Mouse (Mus musculus) telencephalon, adult 2 months (tissue): ENCODE data around the gene Tbccd1.

Experiments
- DNase-seq: peaks from one replicate; pipeline ENCODE4 v3.0.0-alpha.2; 2011; ENCODE audit warnings: low read depth, low spot score

The Tbccd1 gene

DNA sequence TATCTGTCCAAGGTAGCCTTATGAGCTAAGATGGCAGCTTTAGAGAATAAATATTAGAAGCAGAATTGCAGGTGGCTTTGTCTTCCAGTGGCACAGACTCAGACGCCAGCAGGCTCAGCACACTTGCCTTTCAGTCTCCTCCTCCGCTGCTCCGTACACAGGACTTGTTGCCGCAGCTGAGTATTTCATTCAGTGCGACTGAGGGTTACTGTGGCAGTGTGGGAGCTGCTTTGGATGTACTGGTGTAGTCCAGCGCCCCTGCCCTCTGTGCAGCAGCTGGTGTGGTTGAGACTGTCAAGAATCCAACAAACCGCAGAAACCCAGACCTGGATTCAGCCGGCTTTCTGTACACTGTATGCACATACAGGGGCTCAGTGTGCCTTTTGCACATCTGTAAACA is 14.9 kb upstream of the Tbccd1 start:
- DNase-seq: no peak

GRCm38 (mm10) chr16:22856773-22857172 is 696 bp downstream of the Tbccd1 start:
- DNase-seq: no peak

DNA sequence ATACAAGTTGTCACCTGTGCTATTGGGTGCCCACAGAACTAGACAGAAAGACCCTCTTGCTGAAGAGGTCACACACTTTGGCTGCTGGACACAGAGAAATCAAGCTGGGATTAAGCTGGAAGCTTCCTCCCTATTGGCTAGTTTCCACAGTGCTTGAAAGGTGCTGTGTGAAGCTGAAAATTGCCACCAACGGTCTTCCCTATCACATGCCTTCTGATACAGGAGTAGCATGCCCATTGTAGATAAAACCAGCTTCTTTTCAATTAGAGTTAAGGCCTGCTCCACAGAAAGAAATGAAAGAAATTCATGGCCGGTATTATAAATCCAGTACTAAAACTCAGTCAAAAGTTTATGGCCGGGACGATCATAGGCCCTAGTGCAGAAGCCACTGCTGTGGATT is 4.8 kb downstream of the Tbccd1 start:
- DNase-seq: no peak

GRCm38 (mm10) chr16:22848331-22848730 is 9.1 kb downstream of the Tbccd1 start:
- DNase-seq: no peak

- no peak for DNase-seq
Measured at GRCm38 (mm10) chr16:22847686-22848085, 9.8 kb downstream of the Tbccd1 start.

DNA sequence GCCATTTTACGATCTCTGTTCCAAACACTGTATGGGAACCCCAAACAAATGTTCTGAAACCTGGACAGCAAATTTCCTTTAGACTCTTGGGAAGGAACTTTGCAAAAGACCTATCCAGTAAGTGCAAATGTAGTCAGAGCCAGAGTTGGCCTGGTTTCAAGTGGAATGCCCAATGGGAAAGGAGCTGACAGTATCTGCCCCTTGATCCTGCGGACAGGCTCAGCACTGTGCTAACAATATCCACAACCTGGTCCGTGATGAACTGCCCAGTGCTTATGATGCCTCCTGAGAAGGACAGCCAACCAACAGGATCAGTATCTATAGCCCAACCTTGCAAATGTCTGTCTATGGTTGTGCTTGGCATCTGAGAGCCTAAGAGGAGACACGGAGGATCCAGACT is 12.0 kb downstream of the Tbccd1 start:
- no peak for DNase-seq

GRCm38 (mm10) chr16:22844834-22845233 is 12.6 kb downstream of the Tbccd1 start:
- DNase-seq: no peak

DNA sequence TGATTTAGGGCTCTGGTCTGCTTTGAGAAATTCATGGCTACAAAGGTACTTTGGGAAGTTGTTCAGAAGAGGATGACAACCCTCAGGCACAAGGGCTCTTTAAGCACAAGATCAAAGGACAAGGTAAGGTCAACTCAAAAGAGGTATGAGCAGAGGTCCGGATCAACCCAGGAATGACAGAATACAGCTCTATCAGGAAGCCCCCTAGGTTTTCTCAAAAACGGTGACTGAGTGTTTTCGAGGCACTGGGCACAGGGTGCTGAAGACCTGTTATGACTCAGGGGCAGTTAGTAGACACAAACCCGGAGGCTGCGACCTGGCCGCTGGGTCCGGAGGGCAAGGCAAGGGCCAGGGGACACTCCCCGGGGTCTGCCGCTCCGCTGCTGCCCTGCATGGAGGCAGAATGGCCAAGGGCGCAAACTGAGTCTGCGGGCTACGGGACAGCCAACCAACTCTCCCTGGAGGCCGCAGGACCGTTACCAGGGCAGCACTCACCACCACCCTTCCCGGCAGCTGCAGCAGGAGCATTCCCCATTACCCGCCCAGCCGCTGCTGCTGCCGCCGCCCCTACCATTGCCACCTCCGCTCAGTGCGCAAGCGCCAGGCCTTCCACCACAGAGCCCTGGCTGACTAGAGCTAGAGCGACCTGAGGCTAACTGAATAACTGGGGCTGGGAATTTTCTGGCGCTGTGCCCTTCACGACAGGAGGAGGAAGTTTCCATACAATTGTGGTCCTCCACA is 13.2 kb downstream of the Tbccd1 start:
- DNase-seq: peak; percentile 67

- DNase-seq: no peak
Measured at GRCm38 (mm10) chr16:22842871-22843270, 14.6 kb downstream of the Tbccd1 start.

DNA sequence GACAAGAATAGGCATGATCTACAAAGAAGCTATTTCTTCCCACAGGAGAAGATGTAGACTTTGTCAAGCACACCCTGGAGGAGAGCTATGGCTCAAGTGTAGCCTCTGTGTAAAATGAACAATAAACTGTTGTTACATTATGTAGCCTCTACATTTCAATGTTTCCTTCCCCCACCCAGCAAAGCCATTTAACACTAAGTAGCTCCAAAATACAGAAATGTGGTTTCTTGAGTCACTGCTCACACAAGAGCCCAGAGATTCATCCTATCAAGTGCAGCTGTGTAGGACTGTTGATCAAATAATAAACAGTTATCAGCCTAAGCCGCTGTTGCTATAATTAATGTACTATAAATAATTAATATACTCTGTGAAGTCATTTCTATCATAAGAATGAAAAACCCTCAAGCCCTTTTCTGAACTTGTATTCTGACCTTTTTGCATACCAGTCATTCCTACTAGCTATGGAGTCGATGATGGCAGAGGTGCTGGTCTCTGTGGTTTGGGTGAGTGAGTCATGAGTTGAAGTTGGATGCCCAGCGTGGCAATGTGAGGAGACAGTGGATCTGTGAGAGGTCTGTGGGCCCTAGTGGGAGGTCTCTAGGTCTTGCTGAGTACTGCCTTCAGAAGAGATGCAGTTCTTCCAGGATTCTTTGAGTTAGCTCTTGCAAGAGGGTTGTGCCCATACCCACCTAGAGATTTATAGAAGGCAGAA is 18.2 kb downstream of the Tbccd1 start:
- DNase-seq: no peak

DNA sequence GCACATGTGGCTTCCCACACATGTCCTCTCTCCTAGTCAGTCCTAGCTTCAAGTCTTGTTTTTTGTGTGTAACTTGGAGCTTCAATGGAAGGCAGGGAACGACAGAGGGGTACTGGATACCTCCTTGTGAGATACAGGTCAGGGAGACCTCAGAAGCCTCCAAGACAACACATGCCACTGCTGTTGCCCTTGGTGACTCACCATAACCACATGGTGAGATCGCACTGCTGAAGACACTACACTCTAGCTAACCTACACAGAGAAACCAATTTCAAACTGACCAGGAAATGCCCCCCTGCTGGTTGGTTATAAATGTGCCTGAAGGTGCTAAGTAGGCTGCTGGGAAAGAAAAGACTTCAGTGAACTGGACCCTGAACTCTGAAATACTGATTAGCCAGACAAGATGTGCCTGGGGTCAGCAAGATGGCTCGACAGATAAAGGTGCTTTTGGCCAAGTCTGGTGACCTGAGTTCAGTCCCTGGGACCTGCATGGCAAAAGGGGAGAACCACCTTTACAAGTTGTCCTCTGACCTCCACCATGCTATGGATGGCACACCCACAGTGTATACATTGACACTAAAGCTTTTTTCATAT is 24.4 kb downstream of the Tbccd1 start:
- no peak for DNase-seq

DNA sequence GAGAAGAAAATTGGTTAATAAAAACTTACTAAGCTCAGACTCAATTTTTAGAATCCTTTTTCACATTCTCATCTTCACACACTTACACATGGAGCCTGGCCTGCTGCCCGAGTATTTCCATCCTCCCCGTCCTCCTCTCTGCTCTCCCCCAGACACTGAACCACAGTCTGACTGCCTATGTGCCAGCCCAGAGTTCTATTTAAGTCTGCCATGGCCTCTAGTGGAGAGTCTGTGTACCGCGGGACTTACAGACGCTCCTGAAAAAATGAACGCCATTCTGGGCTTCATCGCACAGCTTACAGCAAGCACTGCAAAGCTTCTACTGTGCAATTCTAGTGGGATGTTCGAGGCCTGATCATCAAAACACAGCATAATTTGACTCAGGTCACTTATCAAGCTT is 36.7 kb downstream of the Tbccd1 start:
- peak; percentile 75 for DNase-seq

DNA sequence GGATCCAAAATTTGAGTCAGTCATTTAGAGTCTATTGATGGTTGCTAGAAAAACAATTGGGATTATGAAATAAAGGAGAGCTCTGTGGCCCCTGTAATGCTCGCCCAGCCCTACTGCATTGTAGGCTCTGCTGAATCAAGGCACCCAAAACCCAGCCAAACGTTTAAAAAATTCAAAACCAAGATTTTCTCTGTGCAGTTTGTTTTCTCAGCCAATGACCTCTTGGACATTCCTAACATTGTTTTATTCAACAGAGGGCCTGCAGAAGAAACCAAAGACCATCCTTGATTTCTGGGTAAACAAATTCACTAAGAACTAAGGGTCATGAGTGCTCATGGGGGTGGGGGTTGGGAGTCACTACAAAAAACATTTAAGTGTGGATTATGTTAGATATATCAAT is 46.0 kb downstream of the Tbccd1 start, which contains the start of gene Crygs:
Gene Crygs (minus strand): TSS at position 101 of the 400 bp plus-strand sequence.
- DNase-seq: no peak

GRCm38 (mm10) chr16:22807468-22808070 is 49.9 kb downstream of the Tbccd1 start:
- DNase-seq: peak; percentile 50

- DNase-seq: no peak
Measured at GRCm38 (mm10) chr16:22802786-22803185, 54.7 kb downstream of the Tbccd1 start.

- DNase-seq: no peak
Measured at GRCm38 (mm10) chr16:22800849-22801109, 56.7 kb downstream of the Tbccd1 start.

- DNase-seq: no peak
Measured at GRCm38 (mm10) chr16:22800026-22800848, 57.2 kb downstream of the Tbccd1 start.

- no peak for DNase-seq
Measured at GRCm38 (mm10) chr16:22798520-22798919, 58.9 kb downstream of the Tbccd1 start.

DNA sequence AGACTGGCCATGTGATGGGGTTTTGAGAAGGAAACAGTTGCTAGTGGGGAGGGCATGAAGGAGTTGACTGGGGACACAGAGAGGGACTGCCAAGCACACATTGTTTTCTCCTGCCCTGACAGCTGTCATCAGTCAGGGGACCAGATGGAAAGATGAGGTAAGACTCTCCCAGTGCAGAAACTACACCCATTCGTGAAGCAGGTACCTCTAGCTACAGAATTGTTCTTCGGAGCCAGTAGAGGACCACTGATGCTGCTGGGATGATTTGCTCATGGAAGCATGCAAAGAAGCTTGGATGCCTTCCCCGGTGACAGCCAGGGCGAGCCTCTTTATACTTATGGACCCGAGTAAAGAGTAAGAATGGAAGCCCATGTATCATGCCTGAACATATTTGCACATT is 59.9 kb downstream of the Tbccd1 start:
- DNase-seq: no peak

- no peak for DNase-seq
Measured at GRCm38 (mm10) chr16:22795497-22795896, 62.0 kb downstream of the Tbccd1 start.

GRCm38 (mm10) chr16:22791235-22791634 is 66.2 kb downstream of the Tbccd1 start:
- DNase-seq: no peak

DNA sequence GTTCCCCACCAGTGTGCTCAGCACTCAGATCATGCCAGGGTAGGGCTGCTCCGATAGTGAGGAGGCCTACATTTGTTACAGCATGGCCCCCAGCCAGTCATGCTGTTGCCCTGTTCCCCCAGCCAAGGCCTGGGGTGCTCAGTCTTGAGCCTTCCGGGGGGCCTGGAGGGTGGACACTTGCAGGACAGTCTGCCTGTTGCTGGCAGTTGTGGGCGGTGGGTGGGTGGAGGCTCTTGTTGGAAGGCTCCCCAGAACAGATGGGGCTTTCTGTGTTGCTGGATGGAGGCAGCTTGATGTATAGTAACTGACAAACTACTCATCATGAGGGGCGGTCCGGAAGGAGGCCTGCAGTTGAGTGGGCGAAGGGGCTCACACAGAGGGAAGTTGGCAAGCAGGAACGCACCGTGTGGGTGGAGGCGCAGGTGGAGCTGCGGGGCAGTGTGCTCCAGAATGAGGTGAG is 67.5 kb downstream of the Tbccd1 start:
- peak; percentile 79 for DNase-seq
